Mouse (Mus musculus): Measurements from ENCODE around the gene Grin3b.

Gene Grin3b

GRCm38 (mm10) chr10:80019471-80020131 lies 49.1 kb downstream of the Grin3b start:
- peak in 1 of 2 experiments; percentile 53 for DNase-seq

GRCm38 (mm10) chr10:80020191-80020590 lies 49.7 kb downstream of the Grin3b start:
- DNase-seq: no peak

- DNase-seq: no peak
Observed at GRCm38 (mm10) chr10:80020603-80021319, 50.2 kb downstream of the Grin3b start.

GRCm38 (mm10) chr10:80021320-80021641 lies 50.8 kb downstream of the Grin3b start:
- no peak for DNase-seq

GRCm38 (mm10) chr10:80022164-80022563 lies 51.6 kb downstream of the Grin3b start:
- DNase-seq: no peak

- DNase-seq: no peak
Observed at GRCm38 (mm10) chr10:80022806-80023205, 52.3 kb downstream of the Grin3b start.

- no peak for DNase-seq
Observed at GRCm38 (mm10) chr10:80023758-80024157, 53.2 kb downstream of the Grin3b start.

- DNase-seq: no peak
Observed at GRCm38 (mm10) chr10:80024229-80025043, 53.9 kb downstream of the Grin3b start.

- no peak for DNase-seq
Observed at GRCm38 (mm10) chr10:80025044-80025347, 54.5 kb downstream of the Grin3b start.

- DNase-seq: no peak
Observed at GRCm38 (mm10) chr10:80025463-80025862, 54.9 kb downstream of the Grin3b start.

GRCm38 (mm10) chr10:80025889-80026288 lies 55.4 kb downstream of the Grin3b start:
- no peak for DNase-seq

Measured in lung, postnatal 4 days (tissue).